Comparison of ENCODE assay signal across 32 mouse cellular contexts in the genomic region with DNA sequence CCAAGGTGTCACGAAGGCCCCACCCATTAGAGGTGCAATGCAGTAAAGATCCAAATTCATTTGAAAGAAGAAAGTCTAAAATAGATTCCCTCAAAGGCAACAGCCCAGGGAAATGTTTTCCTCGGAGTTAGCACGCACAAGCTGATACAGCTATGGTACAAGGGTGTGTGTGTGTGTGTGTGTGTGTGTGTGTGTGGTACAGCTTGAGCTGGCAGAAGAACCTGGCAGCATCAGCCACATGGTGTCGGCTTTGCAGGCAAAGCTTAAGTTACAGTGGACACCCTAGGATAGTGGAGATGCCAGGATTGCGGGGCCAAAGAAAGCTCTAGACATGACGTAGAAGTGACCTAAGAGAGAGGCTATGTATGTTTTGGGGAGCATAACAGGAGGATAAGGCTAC. TPM values are rescaled to one million over a fixed set of nuclear protein-coding genes. Genes with fewer than 3 reads are reported as not detected.
"Had no signal": no experiment of that assay in that cellular context is flagged by ENCODE, and none has a peak within 500 bp of the region (broad histone marks: within the 10 kb centered on the region; RNA-seq: fewer than 3 reads in every experiment).

No protein-coding gene starts in this region.

- H3K4me1 ChIP-seq: liver, embryonic 12.5 days had no signal

- H3K36me3 ChIP-seq: heart, embryonic 13.5 days; heart, embryonic 15.5 days; hindbrain, embryonic 13.5 days; hindbrain, embryonic 15.5 days; limb, embryonic 13.5 days; limb, embryonic 15.5 days; liver, embryonic 12.5 days had no signal

- H3K9ac ChIP-seq: heart, embryonic 13.5 days; heart, embryonic 15.5 days; hindbrain, embryonic 13.5 days; hindbrain, embryonic 15.5 days; limb, embryonic 13.5 days; limb, embryonic 15.5 days; liver, embryonic 12.5 days; liver, embryonic 14.5 days had no signal

- ATAC-seq: hindbrain, postnatal 0 days; intestine, embryonic 16.5 days; liver, embryonic 12.5 days had no signal

- H3K4me3 ChIP-seq: heart, adult 2 months; heart, embryonic 13.5 days; heart, embryonic 15.5 days; hindbrain, embryonic 13.5 days; hindbrain, embryonic 15.5 days; layer of hippocampus, adult 2 months; limb, embryonic 13.5 days; limb, embryonic 15.5 days; liver, embryonic 12.5 days had no signal

- H3K27me3 ChIP-seq: heart, embryonic 13.5 days; heart, embryonic 15.5 days; hindbrain, embryonic 13.5 days; hindbrain, embryonic 15.5 days; limb, embryonic 13.5 days; limb, embryonic 15.5 days; liver, embryonic 12.5 days had no signal

- H3K9me3 ChIP-seq: heart, embryonic 13.5 days; heart, embryonic 15.5 days; hindbrain, embryonic 13.5 days; hindbrain, embryonic 15.5 days; limb, embryonic 13.5 days; limb, embryonic 15.5 days; liver, embryonic 12.5 days had no signal

- H3K27ac ChIP-seq: heart, adult 2 months; heart, embryonic 13.5 days; heart, embryonic 15.5 days; hindbrain, embryonic 13.5 days; hindbrain, embryonic 15.5 days; hindbrain, postnatal 0 days; layer of hippocampus, adult 2 months; limb, embryonic 13.5 days; limb, embryonic 15.5 days; liver, embryonic 12.5 days; liver, embryonic 14.5 days had no signal

- H3K4me2 ChIP-seq: heart, embryonic 11.5 days; heart, embryonic 13.5 days; heart, embryonic 15.5 days; hindbrain, embryonic 13.5 days; hindbrain, embryonic 15.5 days; limb, embryonic 13.5 days; limb, embryonic 15.5 days; liver, embryonic 12.5 days had no signal

- DNase-seq: heart, adult 11 months; heart, adult 2 months; heart, postnatal 14 days; heart, postnatal 36 days; kidney, adult 18-20 months; kidney, adult 8-10 months; kidney, postnatal 10 days; kidney, postnatal 25 days; kidney, postnatal 4 days; layer of hippocampus, postnatal 36 days had no signal

RNA-seq across cellular contexts. Expression of a gene that starts 6.5 kb away (rescaled TPM):
- total RNA-seq: heart, adult 2 months; heart, postnatal 14 days; heart, postnatal 36 days; hematopoietic stem cell, adult 5-6 weeks; hindbrain, postnatal 0 days; left cerebral cortex, adult 18-20 months; left cerebral cortex, adult 8-10 months; left cerebral cortex, postnatal 36 days; liver, adult 2 months had no signal
- polyA plus RNA-seq: frontal cortex, adult 2 months; heart, adult 2 months; heart, embryonic 11.5 days; intestine, embryonic 14.5 days; intestine, embryonic 16.5 days; kidney, embryonic 14.5 days; limb, embryonic 11.5 days; limb, embryonic 15.5 days; liver, adult 2 months; liver, embryonic 12.5 days; liver, embryonic 14.5 days; liver, embryonic 16.5 days had no signal
